Mouse (Mus musculus) CH12.LX (cell line): Measurements from ENCODE around the gene Clcnka. TPM values are rescaled to one million over a fixed set of nuclear protein-coding genes. Genes with fewer than 3 reads are reported as not detected.
A peak's percentile ranks its signal among the peaks of the same experiment; 100 is the strongest.

ENCODE experiments used
- DNase-seq: peaks from one replicate; pipeline ENCODE4 v3.0.0-alpha.2; 2013; ENCODE audit errors: extremely low read depth
- H3K27ac ChIP-seq: 2 replicates; pipeline ENCODE4 v1.5.1; 2012; ENCODE audit warnings: low read depth, mild to moderate bottlenecking, control low read depth, moderate library complexity; ENCODE audit not compliant: insufficient read depth
- H3K27me3 ChIP-seq: replicated peaks from 2 replicates; pipeline ENCODE3; 2012; ENCODE audit warnings: inconsistent platforms
- H3K36me3 ChIP-seq, 2 experiments: replicated peaks in 1 of 2; 2 replicates each; pipeline versions ENCODE3 to v1.6.1; 2012; ENCODE audit warnings: inconsistent platforms in 1 of 2, low read length in 1 of 2, mild to moderate bottlenecking in 1 of 2, mixed read lengths in 1 of 2, moderate library complexity in 1 of 2; ENCODE audit not compliant: control insufficient read depth in 1 of 2, insufficient read depth in 1 of 2
- H3K4me1 ChIP-seq, 2 experiments: 2 replicates each; pipeline ENCODE4 v1.6.1; 2012; ENCODE audit warnings: inconsistent platforms in 1 of 2, moderate library complexity in 1 of 2; ENCODE audit not compliant: insufficient read depth in 2 of 2, control insufficient read depth in 1 of 2
- H3K4me2 ChIP-seq: 2 replicates; pipeline ENCODE4 v1.6.1; 2012; ENCODE audit warnings: low read depth, mild to moderate bottlenecking, control low read depth; ENCODE audit not compliant: poor library complexity, insufficient read depth, severe bottlenecking
- H3K4me3 ChIP-seq, 3 experiments: fragments of 150-350 bp in 1 of 3; sonication (generic) in 1 of 3; replicated peaks in 1 of 3; 2 replicates each; pipeline versions ENCODE3 to v1.5.1; 2011 to 2012; ENCODE audit warnings: low read depth in 2 of 3, low read length in 2 of 3, mild to moderate bottlenecking in 2 of 3, moderate library complexity in 2 of 3, control low read depth in 1 of 3, improper control_type of control experiment in 1 of 3, inconsistent platforms in 1 of 3, mixed read lengths in 1 of 3; ENCODE audit not compliant: poor library complexity in 1 of 3
- H3K79me2 ChIP-seq: replicated peaks from 2 replicates; pipeline ENCODE4 v1.6.1; 2012; ENCODE audit warnings: mild to moderate bottlenecking, moderate library complexity; ENCODE audit not compliant: control insufficient read depth, poor library complexity, insufficient read depth, severe bottlenecking; ENCODE audit errors: extremely low read depth
- H3K9ac ChIP-seq: 2 replicates; pipeline ENCODE4 v1.6.1; 2012; ENCODE audit warnings: low read depth, mild to moderate bottlenecking, control low read depth, moderate library complexity; ENCODE audit not compliant: insufficient read depth
- H3K9me3 ChIP-seq: replicated peaks from 2 replicates; pipeline ENCODE3; 2012; ENCODE audit warnings: low read length, inconsistent platforms, mixed read lengths
- BHLHE40 ChIP-seq: IDR thresholded peaks from 2 replicates; pipeline ENCODE4 v1.6.1; 2011; ENCODE audit warnings: mild to moderate bottlenecking, low read depth, low read length, improper control_type of control experiment
- CHD2 ChIP-seq: IDR thresholded peaks from 2 replicates; pipeline ENCODE4 v1.6.1; 2011; ENCODE audit warnings: low read length, improper control_type of control experiment
- CTCF ChIP-seq, 2 experiments: IDR thresholded peaks in 1 of 2; conservative IDR thresholded peaks in 1 of 2; 2 replicates each; pipeline ENCODE4 v1.5.1; 2011 to 2012; ENCODE audit warnings: low read depth in 2 of 2, low read length in 2 of 2, improper control_type of control experiment in 1 of 2, inconsistent platforms in 1 of 2, mild to moderate bottlenecking in 1 of 2, moderate library complexity in 1 of 2
- ELF1 ChIP-seq: IDR thresholded peaks from 2 replicates; pipeline ENCODE4 v1.6.1; 2014; ENCODE audit warnings: low read depth, mild to moderate bottlenecking, inconsistent platforms, low read length, improper control_type of control experiment
- ETS1 ChIP-seq: conservative IDR thresholded peaks from 2 replicates; pipeline ENCODE4 v1.6.1; 2012; ENCODE audit warnings: low read depth, mild to moderate bottlenecking, inconsistent platforms, low read length, improper control_type of control experiment, moderate library complexity
- GABPA ChIP-seq: IDR thresholded peaks from 2 replicates; pipeline ENCODE4 v1.6.1; 2012; ENCODE audit warnings: low read depth, low read length, improper control_type of control experiment, inconsistent platforms; ENCODE audit not compliant: insufficient replicate concordance
- HCFC1 ChIP-seq: IDR thresholded peaks from 2 replicates; pipeline ENCODE4 v1.6.1; 2012; ENCODE audit warnings: low read depth, mild to moderate bottlenecking, inconsistent platforms, low read length, improper control_type of control experiment
- MAFK ChIP-seq: IDR thresholded peaks from 2 replicates; pipeline ENCODE4 v1.6.1; 2011; ENCODE audit warnings: low read length, improper control_type of control experiment; ENCODE audit not compliant: insufficient replicate concordance
- MAX ChIP-seq: IDR thresholded peaks from 2 replicates; pipeline ENCODE4 v1.6.1; 2011; ENCODE audit warnings: low read length, improper control_type of control experiment
- MEF2A ChIP-seq: IDR thresholded peaks from 2 replicates; pipeline ENCODE4 v1.6.1; 2014; ENCODE audit warnings: low read depth, mild to moderate bottlenecking, inconsistent platforms, low read length, improper control_type of control experiment, borderline replicate concordance
- MXI1 ChIP-seq: IDR thresholded peaks from 2 replicates; pipeline ENCODE4 v1.6.1; 2011; ENCODE audit warnings: mild to moderate bottlenecking, low read depth, low read length, improper control_type of control experiment
- NELFE ChIP-seq: IDR thresholded peaks from 2 replicates; pipeline ENCODE4 v1.6.1; 2011; ENCODE audit warnings: low read depth, low read length, improper control_type of control experiment
- NRF1 ChIP-seq: IDR thresholded peaks from 2 replicates; pipeline ENCODE4 v1.6.1; 2014; ENCODE audit warnings: low read depth, mild to moderate bottlenecking, inconsistent platforms, low read length, improper control_type of control experiment, moderate library complexity
- PAX5 ChIP-seq: IDR thresholded peaks from 2 replicates; pipeline ENCODE4 v1.6.1; 2012; ENCODE audit warnings: low read length, inconsistent platforms, mixed read lengths
- POLR2A ChIP-seq: IDR thresholded peaks from 2 replicates; pipeline ENCODE4 v1.6.1; 2011; ENCODE audit warnings: low read depth, mild to moderate bottlenecking, improper control_type of control experiment, low read length
- POLR2AphosphoS2 ChIP-seq: IDR thresholded peaks from 2 replicates; pipeline ENCODE4 v1.6.1; 2011; ENCODE audit warnings: low read depth, low read length, improper control_type of control experiment
- RAD21 ChIP-seq: IDR thresholded peaks from 2 replicates; pipeline ENCODE4 v1.6.1; 2011; ENCODE audit warnings: low read depth, mild to moderate bottlenecking, low read length, improper control_type of control experiment, moderate library complexity
- RCOR1 ChIP-seq: conservative IDR thresholded peaks from 2 replicates; pipeline ENCODE4 v1.6.1; 2012; ENCODE audit warnings: low read depth, mild to moderate bottlenecking, inconsistent platforms, low read length, improper control_type of control experiment
- SIN3A ChIP-seq: IDR thresholded peaks from 2 replicates; pipeline ENCODE4 v1.6.1; 2012; ENCODE audit warnings: low read length, improper control_type of control experiment, inconsistent platforms
- SMC3 ChIP-seq: IDR thresholded peaks from 2 replicates; pipeline ENCODE4 v1.6.1; 2011; ENCODE audit warnings: low read depth, low read length, improper control_type of control experiment
- TBP ChIP-seq: conservative IDR thresholded peaks from 2 replicates; pipeline ENCODE4 v1.6.1; 2011; ENCODE audit warnings: low read depth, low read length, improper control_type of control experiment
- TCF12 ChIP-seq: IDR thresholded peaks from 2 replicates; pipeline ENCODE4 v1.6.1; 2014; ENCODE audit warnings: low read depth, mild to moderate bottlenecking, inconsistent platforms, low read length, improper control_type of control experiment
- USF1 ChIP-seq: IDR thresholded peaks from 2 replicates; pipeline ENCODE4 v1.6.1; 2014; ENCODE audit warnings: low read depth, mild to moderate bottlenecking, inconsistent platforms, low read length, improper control_type of control experiment
- USF2 ChIP-seq: conservative IDR thresholded peaks from 2 replicates; pipeline ENCODE4 v1.6.1; 2011; ENCODE audit warnings: low read depth, low read length, improper control_type of control experiment
- ZC3H11A ChIP-seq: IDR thresholded peaks from 2 replicates; pipeline ENCODE4 v1.6.1; 2012; ENCODE audit warnings: low read depth, mild to moderate bottlenecking, inconsistent platforms, low read length, improper control_type of control experiment
- ZKSCAN1 ChIP-seq: IDR thresholded peaks from 2 replicates; pipeline ENCODE4 v1.6.1; 2012; ENCODE audit warnings: low read depth, inconsistent platforms, low read length, improper control_type of control experiment, borderline replicate concordance
- dilution Hi-C: fragments of 300-500 bp; cut with MboI; formaldehyde crosslinking; loops from 2 replicates; pipeline ENCODE4 v1.14.3; 2020; ENCODE audit warnings: low sequenced_read_pairs; ENCODE audit not compliant: extremely low pct_unique_long_range_greater_than_20kb, extremely low pct_ligation_motif_present
- in situ Hi-C: fragments of 300-500 bp; cut with MboI; formaldehyde crosslinking; loops from 3 replicates; pipeline ENCODE4 v1.14.3; 2019; ENCODE audit warnings: low sequenced_read_pairs, low pct_ligation_motif_present, low pct_unique_long_range_greater_than_20kb, mixed read lengths
- polyA plus RNA-seq: library from polyadenylated mRNA; unstranded; fragments of >175 nt; gene quantifications from 2 replicates; pipeline ENCODE4 v1.2.1, GENCODE M21; 2012; ENCODE audit warnings: low read depth; ENCODE audit not compliant: insufficient read length
- total RNA-seq, 2 experiments: library from RNA; depleted of rRNA; stranded (reverse); fragments of 300-350 nt in 1 of 2; fragments of >200 nt in 1 of 2; gene quantifications; 2 replicates each; pipeline ENCODE4 v1.2.3; 2012 to 2014

Clcnka gene
- total and polyA plus RNA-seq, 3 experiments: not detected

- DNase-seq: no peak
- in situ Hi-C loops: no loop called here
- Histone ChIP-seq H3K9ac (no peak overlapping the region), H3K4me3 (no peak overlapping the region), H3K79me2 (no peaks in the 10 kb centered on the region), H3K9me3 (peaks cover 8% of the 10 kb centered on the region), H3K27ac (no peak overlapping the region), H3K27me3 (peaks cover 75% of the 10 kb centered on the region), H3K4me1 (peaks cover 0 to 4% of the 10 kb centered on the region in 2 experiments; a peak in 1 of 4 replicates), H3K36me3 (no peaks in the 10 kb centered on the region), H3K4me2 (no peak overlapping the region)
- dilution Hi-C loops: no loop called here
- no peak for TF ChIP-seq USF2
- TF ChIP-seq TBP: no peak
Measured at GRCm38 (mm10) chr4:141379674-141380073, 18.9 kb downstream of the Clcnka start.

- dilution Hi-C loops: no loop called here
Measured at GRCm38 (mm10) chr4:141372426-141372825, 26.1 kb downstream of the Clcnka start.

GRCm38 (mm10) chr4:141367997-141368791 is 30.3 kb downstream of the Clcnka start, which contains the start of gene Fam131c:
Gene Fam131c (plus strand): TSS chr4:141368220.
- no peaks in the 10 kb centered on the region for H3K79me2 ChIP-seq
- no peak within 1 kb of the TSS for H3K4me3 ChIP-seq
- no peaks in the 10 kb centered on the region for H3K9me3 ChIP-seq
- no peak for DNase-seq
- in situ Hi-C loops (loop anchor here (10.0 kb wide), 1 partner anchor 223 kb away; the partner anchor contains the start of gene Fbxo42), dilution Hi-C loops (no loop called here)
- no peak within 1 kb of the TSS for H3K9ac ChIP-seq
- H3K4me1 ChIP-seq: peaks cover 2 to 3% of the 10 kb centered on the region in 2 experiments; a peak in 3 of 4 replicates
- H3K27me3 ChIP-seq: peaks cover 92% of the 10 kb centered on the region
- peak within 1 kb of the TSS; percentile 58 for H3K4me2 ChIP-seq
- H3K36me3 ChIP-seq: no peaks in the 10 kb centered on the region
- H3K27ac ChIP-seq: no peak within 1 kb of the TSS
- TF ChIP-seq POLR2AphosphoS2 (no peak), ZC3H11A (no peak), BHLHE40 (no peak), RCOR1 (no peak), USF2 (no peak), PAX5 (no peak), GABPA (no peak), MEF2A (no peak), HCFC1 (no peak), CHD2 (no peak), RAD21 (no peak), ELF1 (no peak), MXI1 (no peak), POLR2A (no peak), ZKSCAN1 (no peak), MAX (no peak), TBP (no peak)

More at GRCm38 (mm10) chr4:141372426-141372825, 26.1 kb downstream of the Clcnka start:
- H3K4me2 ChIP-seq: no peak overlapping the region
- H3K9ac ChIP-seq: no peak overlapping the region
- H3K27me3 ChIP-seq: peaks cover 78% of the 10 kb centered on the region
- no peak overlapping the region for H3K27ac ChIP-seq
- peaks cover 6 to 12% of the 10 kb centered on the region in 2 experiments for H3K4me1 ChIP-seq
- no peaks in the 10 kb centered on the region for H3K36me3 ChIP-seq
- TF ChIP-seq SIN3A (no peak), ZKSCAN1 (no peak), NELFE (no peak), NRF1 (no peak), RAD21 (no peak), USF2 (no peak), TCF12 (no peak), MAFK (no peak), CTCF (conservative IDR thresholded peaks at IDR 0.05 in 1 of 2, IDR thresholded peaks at IDR 0.05 in 1 of 2; ENCODE audit: low read depth in 2 of 2, low read length in 2 of 2) (no peak), CHD2 (no peak), MEF2A (no peak), SMC3 (no peak), POLR2A (no peak), HCFC1 (no peak), RCOR1 (no peak), ETS1 (no peak), USF1 (no peak), MXI1 (no peak), POLR2AphosphoS2 (no peak)
- peaks cover 8% of the 10 kb centered on the region for H3K9me3 ChIP-seq
- H3K4me3 ChIP-seq: no peak overlapping the region
- H3K79me2 ChIP-seq: no peaks in the 10 kb centered on the region
- in situ Hi-C loops: no loop called here
- no peak for DNase-seq
